11 mouse cellular contexts compared by ENCODE assay signal in genomic region chr9:31331906-31332305, GRCm38 (mm10). TPM values are rescaled to one million over a fixed set of nuclear protein-coding genes. Genes with fewer than 3 reads are reported as not detected.
DNase-seq lines count a peak whose midpoint lies in the region; ATAC-seq and TF ChIP-seq lines count a peak whose summit lies in the region.
"Had no signal": no experiment of that assay in that cellular context is flagged by ENCODE, and none has a peak within 500 bp of the region (broad histone marks: within the 10 kb centered on the region; RNA-seq: fewer than 3 reads in every experiment).

No protein-coding gene starts in this region.

- dilution Hi-C loops in CH12.LX (cut with MboI; ENCODE audit: extremely low pct_ligation_motif_present, extremely low pct_unique_long_range_greater_than_20kb, low sequenced_read_pairs) = no loop called here

- H3K27ac ChIP-seq in heart, adult 2 months = no peak overlapping the region
- no peak overlapping the region for H3K27ac ChIP-seq in CH12.LX (ENCODE audit: insufficient read depth, low read depth)
- no peak overlapping the region for H3K27ac ChIP-seq in liver, embryonic 14.5 days
- H3K27ac ChIP-seq: hindbrain, embryonic 15.5 days; macrophage had no signal

- H3K36me3 ChIP-seq in heart, adult 2 months (ENCODE audit: control insufficient read depth, insufficient read depth, low read length) = no peaks in the 10 kb centered on the region
- H3K36me3 ChIP-seq in CH12.LX (replicated peaks in 1 of 2; ENCODE audit: control insufficient read depth in 1 of 2, insufficient read depth in 1 of 2, low read length in 1 of 2) = peaks cover 0 to 42% of the 10 kb centered on the region in 2 experiments
- no peaks in the 10 kb centered on the region; the same call in 1 of the 2 replicates for H3K36me3 ChIP-seq in liver, embryonic 14.5 days (replicated peaks; ENCODE audit: control insufficient read depth, insufficient read depth, low read depth)

- TF ChIP-seq POLR2A in heart, adult 2 months (IDR thresholded peaks at IDR 0.05; ENCODE audit: insufficient read depth, low read depth, low read length) = no peak
- no peak for TF ChIP-seq POLR2A in CH12.LX (IDR thresholded peaks at IDR 0.05; ENCODE audit: low read depth, low read length)

- no peaks in the 10 kb centered on the region for H3K27me3 ChIP-seq in heart, adult 2 months (ENCODE audit: control insufficient read depth, insufficient read depth, low read length)
- H3K27me3 ChIP-seq in CH12.LX (replicated peaks) = no peaks in the 10 kb centered on the region
- no peaks in the 10 kb centered on the region for H3K27me3 ChIP-seq in liver, embryonic 14.5 days (ENCODE audit: control insufficient read depth, insufficient read depth, low read length)
- H3K27me3 ChIP-seq: hindbrain, embryonic 15.5 days had no signal

- WGBS in heart, adult 2 months = 52% methylated on average over 3 of the region's 3 CpGs
- WGBS in liver, embryonic 14.5 days (ENCODE audit: insufficient replicate concordance) = 58% methylated on average over 3 of the region's 3 CpGs

- no peak overlapping the region for H3K4me2 ChIP-seq in CH12.LX (ENCODE audit: insufficient read depth, low read depth, poor library complexity, severe bottlenecking)
- H3K4me2 ChIP-seq in liver, embryonic 14.5 days (ENCODE audit: low read depth) = no peak overlapping the region
- H3K4me2 ChIP-seq: hindbrain, embryonic 15.5 days had no signal

- H3K4me1 ChIP-seq in heart, adult 2 months (ENCODE audit: control insufficient read depth, insufficient read depth, low read length) = no peaks in the 10 kb centered on the region
- H3K4me1 ChIP-seq in CH12.LX (ENCODE audit: control insufficient read depth in 1 of 2, insufficient read depth in 2 of 2) = peaks cover 0 to 4% of the 10 kb centered on the region in 2 experiments; a peak in 1 of 4 replicates
- H3K4me1 ChIP-seq in liver, embryonic 14.5 days (replicated peaks; ENCODE audit: control insufficient read depth in 2 of 2, insufficient read depth in 2 of 2, low read length in 1 of 2) = no peaks in the 10 kb centered on the region
- H3K4me1 ChIP-seq: hindbrain, embryonic 15.5 days had no signal

- no peaks in the 10 kb centered on the region for H3K79me2 ChIP-seq in heart, adult 2 months (replicated peaks; ENCODE audit: control insufficient read depth, insufficient read depth, low read length)
- H3K79me2 ChIP-seq in CH12.LX (replicated peaks; ENCODE audit: control insufficient read depth, extremely low read depth, insufficient read depth, poor library complexity, severe bottlenecking) = no peaks in the 10 kb centered on the region

- TF ChIP-seq RAD21 in CH12.LX (IDR thresholded peaks at IDR 0.05; ENCODE audit: low read depth, low read length) = peak; percentile 9

- no peak for ATAC-seq in liver, embryonic 14.5 days (ENCODE audit: insufficient read depth)
- ATAC-seq in inflammation-experienced regulatory T-cells, adult 6 months = no peak

- no peaks in the 10 kb centered on the region for H3K9me3 ChIP-seq in CH12.LX (replicated peaks; ENCODE audit: low read length)
- H3K9me3 ChIP-seq in liver, embryonic 14.5 days (ENCODE audit: control insufficient read depth, low read length) = no peaks in the 10 kb centered on the region
- H3K9me3 ChIP-seq: hindbrain, embryonic 15.5 days had no signal

- intact Hi-C loops in heart, adult 2 months (cut with DNase I) = no loop called here

- no peak overlapping the region for H3K4me3 ChIP-seq in heart, adult 2 months
- no peak overlapping the region for H3K4me3 ChIP-seq in CH12.LX (replicated peaks in 1 of 3; ENCODE audit: low read depth in 2 of 3, low read length in 2 of 3, poor library complexity in 1 of 3)
- H3K4me3 ChIP-seq in liver, embryonic 14.5 days (ENCODE audit: insufficient read depth in 1 of 2, low read depth in 2 of 2, low read length in 2 of 2) = no peak overlapping the region
- H3K4me3 ChIP-seq: erythroblast, embryonic 14.5 days; hindbrain, embryonic 15.5 days had no signal

- no peak for DNase-seq in heart, adult 2 months
- no peak for DNase-seq in heart, adult 8-10 months (ENCODE audit: low spot score)
- DNase-seq in CH12.LX (ENCODE audit: extremely low read depth) (peak; percentile 17), MN1 (ENCODE audit: low spot score) (no peak)
- DNase-seq in cerebellum, adult 9-11 months = peak; percentile 66
- peak in 1 of 3 experiments; percentile 30 for DNase-seq in liver, embryonic 14.5 days (ENCODE audit: low read depth in 3 of 3, low spot score in 3 of 3)
- DNase-seq in left cerebral cortex, adult 8-10 months (ENCODE audit: low spot score in 2 of 2) = no peak

- in situ Hi-C loops in CH12.LX (cut with MboI; ENCODE audit: low pct_ligation_motif_present, low pct_unique_long_range_greater_than_20kb, low sequenced_read_pairs) = no loop called here

- TF ChIP-seq CTCF in heart, adult 2 months (IDR thresholded peaks at IDR 0.05) = peak; percentile 67
- peak in 1 of 2 experiments; percentile 48; a peak in 2 of 4 replicates for TF ChIP-seq CTCF in CH12.LX (conservative IDR thresholded peaks at IDR 0.05 in 1 of 2, IDR thresholded peaks at IDR 0.05 in 1 of 2; ENCODE audit: low read depth in 2 of 2, low read length in 2 of 2)
- peak; percentile 60 for TF ChIP-seq CTCF in liver, embryonic 14.5 days (IDR thresholded peaks at IDR 0.05; ENCODE audit: low read depth)

- no peak for TF ChIP-seq EP300 in heart, adult 2 months (IDR thresholded peaks at IDR 0.05; ENCODE audit: insufficient read depth, low read depth, low read length)
- TF ChIP-seq EP300 in CH12.LX (IDR thresholded peaks at IDR 0.05; ENCODE audit: low read length) = no peak
- TF ChIP-seq EP300 in liver, embryonic 14.5 days (IDR thresholded peaks at IDR 0.05; ENCODE audit: low read depth) = no peak

- no peak overlapping the region for H3K9ac ChIP-seq in heart, adult 2 months (ENCODE audit: low read depth, low read length)
- no peak overlapping the region for H3K9ac ChIP-seq in CH12.LX (ENCODE audit: insufficient read depth, low read depth)
- H3K9ac ChIP-seq in liver, embryonic 14.5 days (replicated peaks) = no peak overlapping the region
- H3K9ac ChIP-seq: hindbrain, embryonic 15.5 days had no signal

TF ChIP-seq in CH12.LX, 34 proteins besides CTCF, POLR2A, EP300 and RAD21:
- TF ChIP-seq ZNF384 (IDR thresholded peaks at IDR 0.05; ENCODE audit: low read depth, low read length) (no peak), BHLHE40 (IDR thresholded peaks at IDR 0.05; ENCODE audit: low read depth, low read length) (no peak), JUND (conservative IDR thresholded peaks at IDR 0.05; ENCODE audit: low read depth, low read length) (no peak), SMC3 (IDR thresholded peaks at IDR 0.05; ENCODE audit: low read depth, low read length) (peak; percentile 34), NRF1 (IDR thresholded peaks at IDR 0.05; ENCODE audit: low read depth, low read length) (no peak)

RNA-seq across cellular contexts. Expression of gene Prdm10, which starts 51.6 kb away (rescaled TPM):
- total RNA-seq in heart, adult 2 months (2021) = 1 to 10 TPM; 5.1 to 5.4 TPM
- polyA plus RNA-seq in heart, adult 2 months (2012; rRNA removed) = 4.8 and 5.7 TPM in 2 replicates
- 1 to 10 TPM; 4.4 to 6.2 (median 5.2) TPM for total RNA-seq in heart, adult 8-10 months (2022)
- 4.5 TPM in 2 replicates for total RNA-seq in CH12.LX (2012; rRNA removed)
- total RNA-seq in CH12.LX (2014; rRNA removed) = 3.9 and 4.7 TPM in 2 replicates
- 5.2 and 6.7 TPM in 2 replicates for polyA plus RNA-seq in CH12.LX (2012; ENCODE audit: insufficient read length, low read depth)
- polyA plus RNA-seq in liver, embryonic 14.5 days (2012; rRNA removed) = 4.0 and 4.9 TPM in 2 replicates
- polyA plus RNA-seq in liver, embryonic 14.5 days (2014; fragmentation: Nextera tagmentation; extraction: Ambion mirVana) = 2.3 and 2.7 TPM in 2 replicates
- 10 to 100 TPM; 16.5 to 20.0 (median 17.2) TPM for total RNA-seq in left cerebral cortex, adult 8-10 months (2022)
- 1 to 10 TPM; 7.7 to 9.0 (median 8.5) TPM for polyA plus RNA-seq in inflammation-experienced regulatory T-cells, adult 6 months (2017; shearing (Covaris generic))

RNA-seq across cellular contexts. Expression of gene Nfrkb, which starts 54.1 kb away (rescaled TPM):
- total RNA-seq in heart, adult 2 months (2021) = 1 to 10 TPM; 8.9 to 9.1 TPM
- 9.9 and 12.5 TPM in 2 replicates for polyA plus RNA-seq in heart, adult 2 months (2012; rRNA removed)
- total RNA-seq in heart, adult 8-10 months (2022) = 10 to 100 TPM in 1 of 4 experiments, 1 to 10 TPM in 3; 8.0 to 12.1 (median 9.0) TPM
- total RNA-seq in CH12.LX (2012; rRNA removed) (15.6 and 17.0 TPM in 2 replicates), CH12.LX (2014; rRNA removed) (15.2 and 15.5 TPM in 2 replicates)
- 20.1 and 22.0 TPM in 2 replicates for polyA plus RNA-seq in CH12.LX (2012; ENCODE audit: insufficient read length, low read depth)
- 5.6 TPM in 2 replicates for polyA plus RNA-seq in liver, embryonic 14.5 days (2012; rRNA removed)
- 4.8 and 5.9 TPM in 2 replicates for polyA plus RNA-seq in liver, embryonic 14.5 days (2014; fragmentation: Nextera tagmentation; extraction: Ambion mirVana)
- total RNA-seq in left cerebral cortex, adult 8-10 months (2022) = 10 to 100 TPM; 27.6 to 30.4 (median 29.2) TPM
- 10 to 100 TPM; 23.7 to 39.8 (median 36.9) TPM for polyA plus RNA-seq in inflammation-experienced regulatory T-cells, adult 6 months (2017; shearing (Covaris generic))

Comparison
In these comparisons a context has a peak if more than half of its experiments do, and no peak if none do; other contexts are left out.
1. DNase-seq: peak in CH12.LX (single experiment) and cerebellum, adult 9-11 months (single experiment); none in heart, adult 2 months (0 of 2), heart, adult 8-10 months (single experiment), left cerebral cortex, adult 8-10 months (0 of 2) and MN1 (single experiment).